Mouse (Mus musculus): ENCODE measurements around the gene Ppp1r2.

The Ppp1r2 gene

DNA sequence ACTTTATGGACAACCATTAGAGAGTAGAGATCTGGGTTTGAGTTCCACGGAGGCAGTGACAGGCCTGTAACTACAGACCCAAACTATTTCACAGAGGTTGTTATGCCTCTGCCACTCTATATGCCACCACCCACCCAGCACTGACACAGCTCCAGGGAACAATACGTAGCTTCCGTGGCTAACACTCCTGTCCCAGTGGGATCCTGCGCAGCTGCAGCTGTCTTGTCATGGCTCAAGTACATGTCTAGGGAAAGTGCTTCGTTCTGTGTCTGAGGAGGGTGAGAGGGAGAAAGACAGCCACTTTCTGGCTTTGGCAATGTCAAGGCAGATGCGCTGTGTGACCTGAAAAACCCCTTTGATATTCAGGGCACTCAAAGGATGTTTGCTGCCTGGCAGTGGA is 61.6 kb downstream of the Ppp1r2 start:
- Histone ChIP-seq H3K27me3 (ENCODE audit: insufficient read depth, low read length) (0 out of 2 replicates have a peak, but pooled peaks cover 6% of the 10 kb centered on the region), H3K36me3 (ENCODE audit: insufficient read depth, low read length) (no peaks in the 10 kb centered on the region), H3K4me1 (replicated peaks; ENCODE audit: low read depth, low read length) (peaks cover 10% of the 10 kb centered on the region; the same call in 1 of the 2 replicates), H3K4me3 (replicated peaks; ENCODE audit: low read length) (no peak overlapping the region), H3K9me3 (ENCODE audit: low read length) (peaks cover 29% of the 10 kb centered on the region)
- TF ChIP-seq NANOG (IDR thresholded peaks at IDR 0.05; ENCODE audit: borderline replicate concordance, low read length) (no peak), CTCF (conservative IDR thresholded peaks at IDR 0.05; ENCODE audit: low read length) (no peak), POU5F1 (IDR thresholded peaks at IDR 0.05; ENCODE audit: borderline replicate concordance, low read length) (no peak)

DNA sequence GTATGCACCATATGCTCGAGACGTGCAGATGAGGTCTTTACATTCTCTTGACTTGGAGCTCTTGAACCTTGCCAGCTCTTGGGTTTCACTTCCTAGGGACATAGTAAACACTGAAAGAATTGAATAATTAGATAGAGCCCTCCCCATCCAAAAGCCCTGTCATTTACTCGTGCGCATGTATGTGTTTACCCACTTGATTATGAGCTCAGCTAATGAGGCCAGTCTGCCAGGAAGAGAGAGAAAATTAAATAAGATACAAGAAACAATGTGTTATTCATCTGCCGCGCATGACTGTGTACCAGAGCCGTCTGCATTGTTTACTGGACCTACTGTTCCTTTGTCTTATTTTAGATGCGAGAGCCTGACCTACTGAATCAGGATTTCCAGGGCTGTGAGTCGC is 63.6 kb downstream of the Ppp1r2 start:
- Histone ChIP-seq H3K9me3 (ENCODE audit: low read length) (peaks cover 12% of the 10 kb centered on the region), H3K36me3 (ENCODE audit: insufficient read depth, low read length) (no peaks in the 10 kb centered on the region), H3K4me1 (replicated peaks; ENCODE audit: low read depth, low read length) (peaks cover 10% of the 10 kb centered on the region; the same call in 1 of the 2 replicates), H3K4me3 (replicated peaks; ENCODE audit: low read length) (no peak overlapping the region), H3K27me3 (ENCODE audit: insufficient read depth, low read length) (0 out of 2 replicates have a peak, but pooled peaks cover 6% of the 10 kb centered on the region)
- no peak for TF ChIP-seq POU5F1 (IDR thresholded peaks at IDR 0.05; ENCODE audit: borderline replicate concordance, low read length)
- no peak for TF ChIP-seq NANOG (IDR thresholded peaks at IDR 0.05; ENCODE audit: borderline replicate concordance, low read length)
- TF ChIP-seq CTCF (conservative IDR thresholded peaks at IDR 0.05; ENCODE audit: low read length): no peak

DNA sequence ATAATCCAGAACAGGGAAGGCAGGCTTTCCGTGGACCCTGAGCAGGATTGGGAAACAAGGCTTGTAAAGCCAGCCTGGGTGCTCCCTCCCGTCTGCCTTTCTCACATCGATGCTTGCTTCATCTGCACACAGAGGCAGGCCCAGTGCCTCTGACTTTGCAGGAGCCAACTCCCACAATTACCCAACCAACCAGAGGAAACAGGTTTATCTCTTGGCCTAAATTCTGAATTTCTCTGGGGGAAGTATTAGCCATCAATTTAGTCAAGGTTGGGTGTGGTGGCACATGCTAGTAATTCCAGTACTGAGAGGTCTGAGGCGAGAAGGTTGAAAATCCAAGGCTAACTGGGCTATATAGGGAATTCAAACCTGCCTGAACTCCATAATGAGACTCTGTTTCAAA is 64.6 kb downstream of the Ppp1r2 start:
- peaks cover 6% of the 10 kb centered on the region for H3K9me3 ChIP-seq (ENCODE audit: low read length)
- H3K4me3 ChIP-seq (replicated peaks; ENCODE audit: low read length): no peak overlapping the region
- TF ChIP-seq CTCF (conservative IDR thresholded peaks at IDR 0.05; ENCODE audit: low read length) (no peak), NANOG (IDR thresholded peaks at IDR 0.05; ENCODE audit: borderline replicate concordance, low read length) (no peak), POU5F1 (IDR thresholded peaks at IDR 0.05; ENCODE audit: borderline replicate concordance, low read length) (no peak)
- 0 out of 2 replicates have a peak, but pooled peaks cover 6% of the 10 kb centered on the region for H3K27me3 ChIP-seq (ENCODE audit: insufficient read depth, low read length)
- H3K4me1 ChIP-seq (replicated peaks; ENCODE audit: low read depth, low read length): peaks cover 10% of the 10 kb centered on the region; the same call in 1 of the 2 replicates
- no peaks in the 10 kb centered on the region for H3K36me3 ChIP-seq (ENCODE audit: insufficient read depth, low read length)

DNA sequence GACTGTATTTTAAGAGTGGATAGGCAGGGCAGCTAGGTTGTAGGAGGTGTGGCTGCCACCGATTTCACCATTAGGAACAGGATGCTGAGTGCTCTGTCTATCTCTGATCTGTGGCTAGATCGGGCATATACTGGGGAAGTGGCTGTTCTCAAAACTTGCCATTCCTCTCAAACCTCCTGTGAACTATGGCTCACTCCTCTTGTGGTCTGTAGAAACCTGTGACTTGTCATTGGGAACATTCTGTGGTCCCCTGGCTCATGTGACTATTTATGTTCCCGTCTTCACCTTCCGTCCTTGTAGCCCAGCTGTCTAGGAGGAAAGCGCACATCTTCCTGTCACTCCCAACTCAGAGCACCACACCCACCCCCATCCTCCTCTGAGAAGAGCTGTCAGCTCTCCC is 65.2 kb downstream of the Ppp1r2 start:
- Histone ChIP-seq H3K36me3 (ENCODE audit: insufficient read depth, low read length) (no peaks in the 10 kb centered on the region), H3K9me3 (ENCODE audit: low read length) (peaks cover under 1% of the 10 kb centered on the region; the same call in 1 of the 2 replicates), H3K4me1 (replicated peaks; ENCODE audit: low read depth, low read length) (peaks cover 10% of the 10 kb centered on the region; the same call in 1 of the 2 replicates), H3K4me3 (replicated peaks; ENCODE audit: low read length) (no peak overlapping the region), H3K27me3 (ENCODE audit: insufficient read depth, low read length) (0 out of 2 replicates have a peak, but pooled peaks cover 6% of the 10 kb centered on the region)
- no peak for TF ChIP-seq POU5F1 (IDR thresholded peaks at IDR 0.05; ENCODE audit: borderline replicate concordance, low read length)
- no peak for TF ChIP-seq NANOG (IDR thresholded peaks at IDR 0.05; ENCODE audit: borderline replicate concordance, low read length)
- TF ChIP-seq CTCF (conservative IDR thresholded peaks at IDR 0.05; ENCODE audit: low read length): no peak

DNA sequence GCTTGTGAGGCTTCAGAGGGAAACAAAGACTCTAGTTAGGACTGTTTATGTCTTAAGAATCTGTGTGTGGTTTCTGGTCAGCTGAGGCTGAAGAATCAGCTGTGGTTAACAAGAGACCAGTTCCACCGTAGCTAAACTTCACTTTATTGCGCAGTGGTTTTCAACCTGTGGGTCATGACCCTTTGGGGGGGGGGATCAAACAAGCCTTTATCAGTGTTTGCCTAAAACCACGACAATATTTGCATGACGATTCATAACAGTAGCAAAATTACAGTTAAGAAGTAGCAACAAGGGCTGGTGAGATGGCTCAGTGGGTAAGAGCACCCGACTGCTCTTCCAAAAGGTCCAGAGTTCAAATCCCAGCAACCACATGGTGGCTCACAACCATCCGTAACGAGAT is 69.4 kb downstream of the Ppp1r2 start:
- Histone ChIP-seq H3K27me3 (ENCODE audit: insufficient read depth, low read length) (0 out of 2 replicates have a peak, but pooled peaks cover 6% of the 10 kb centered on the region), H3K4me3 (replicated peaks; ENCODE audit: low read length) (no peak overlapping the region), H3K36me3 (ENCODE audit: insufficient read depth, low read length) (no peaks in the 10 kb centered on the region), H3K4me1 (replicated peaks; ENCODE audit: low read depth, low read length) (peaks cover 16% of the 10 kb centered on the region), H3K9me3 (ENCODE audit: low read length) (no peaks in the 10 kb centered on the region)
- no peak for TF ChIP-seq POU5F1 (IDR thresholded peaks at IDR 0.05; ENCODE audit: borderline replicate concordance, low read length)
- TF ChIP-seq CTCF (conservative IDR thresholded peaks at IDR 0.05; ENCODE audit: low read length): no peak
- no peak for TF ChIP-seq NANOG (IDR thresholded peaks at IDR 0.05; ENCODE audit: borderline replicate concordance, low read length)

DNA sequence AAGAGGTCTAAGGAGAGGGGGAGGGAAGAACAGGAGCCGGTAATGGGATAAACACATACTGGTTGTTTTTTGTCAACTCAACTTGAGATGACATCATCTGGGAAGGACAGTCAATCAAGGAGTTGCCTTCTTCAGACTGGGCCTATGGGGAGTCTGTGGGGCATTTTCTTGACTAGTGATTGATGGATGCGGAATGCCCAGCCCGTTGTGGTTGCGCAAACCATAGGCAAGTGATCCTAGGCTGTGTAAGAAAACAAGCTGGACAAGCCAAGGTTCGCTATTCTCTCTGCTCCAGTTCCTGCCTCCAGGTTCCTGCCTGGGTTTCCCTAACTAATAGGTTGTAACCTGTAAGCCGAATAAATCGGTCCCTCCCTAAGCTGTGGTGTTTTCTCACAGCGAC is 69.9 kb downstream of the Ppp1r2 start:
- H3K4me1 ChIP-seq (replicated peaks; ENCODE audit: low read depth, low read length): peaks cover 12% of the 10 kb centered on the region
- no peak overlapping the region for H3K4me3 ChIP-seq (replicated peaks; ENCODE audit: low read length)
- 0 out of 2 replicates have a peak, but pooled peaks cover 6% of the 10 kb centered on the region for H3K27me3 ChIP-seq (ENCODE audit: insufficient read depth, low read length)
- no peaks in the 10 kb centered on the region for H3K9me3 ChIP-seq (ENCODE audit: low read length)
- no peaks in the 10 kb centered on the region for H3K36me3 ChIP-seq (ENCODE audit: insufficient read depth, low read length)
- no peak for TF ChIP-seq NANOG (IDR thresholded peaks at IDR 0.05; ENCODE audit: borderline replicate concordance, low read length)
- no peak for TF ChIP-seq CTCF (conservative IDR thresholded peaks at IDR 0.05; ENCODE audit: low read length)
- no peak for TF ChIP-seq POU5F1 (IDR thresholded peaks at IDR 0.05; ENCODE audit: borderline replicate concordance, low read length)

DNA sequence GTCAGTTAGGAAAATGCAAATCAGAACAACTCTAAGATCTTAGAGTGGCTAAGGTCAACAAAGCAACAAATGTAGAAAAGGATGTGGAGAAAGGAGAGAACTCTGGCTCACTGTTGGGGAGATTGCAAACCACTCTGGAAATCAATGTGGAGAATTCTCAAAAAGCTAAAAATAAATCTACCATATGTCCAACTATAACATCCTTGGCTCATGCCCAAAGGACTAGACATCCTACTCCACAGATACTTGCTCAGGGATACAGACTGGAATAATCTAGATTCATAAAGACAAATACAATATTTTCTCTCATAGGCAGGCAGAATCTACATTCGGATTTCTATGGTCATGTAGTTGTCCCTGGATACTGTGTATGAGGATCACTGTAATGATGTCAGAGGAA is 70.9 kb downstream of the Ppp1r2 start:
- Histone ChIP-seq H3K4me1 (replicated peaks; ENCODE audit: low read depth, low read length) (peaks cover 16% of the 10 kb centered on the region), H3K27me3 (ENCODE audit: insufficient read depth, low read length) (peaks cover 6% of the 10 kb centered on the region; the same call in 1 of the 2 replicates), H3K4me3 (replicated peaks; ENCODE audit: low read length) (no peak overlapping the region), H3K9me3 (ENCODE audit: low read length) (no peaks in the 10 kb centered on the region), H3K36me3 (ENCODE audit: insufficient read depth, low read length) (no peaks in the 10 kb centered on the region)
- TF ChIP-seq NANOG (IDR thresholded peaks at IDR 0.05; ENCODE audit: borderline replicate concordance, low read length) (no peak), CTCF (conservative IDR thresholded peaks at IDR 0.05; ENCODE audit: low read length) (no peak), POU5F1 (IDR thresholded peaks at IDR 0.05; ENCODE audit: borderline replicate concordance, low read length) (no peak)

DNA sequence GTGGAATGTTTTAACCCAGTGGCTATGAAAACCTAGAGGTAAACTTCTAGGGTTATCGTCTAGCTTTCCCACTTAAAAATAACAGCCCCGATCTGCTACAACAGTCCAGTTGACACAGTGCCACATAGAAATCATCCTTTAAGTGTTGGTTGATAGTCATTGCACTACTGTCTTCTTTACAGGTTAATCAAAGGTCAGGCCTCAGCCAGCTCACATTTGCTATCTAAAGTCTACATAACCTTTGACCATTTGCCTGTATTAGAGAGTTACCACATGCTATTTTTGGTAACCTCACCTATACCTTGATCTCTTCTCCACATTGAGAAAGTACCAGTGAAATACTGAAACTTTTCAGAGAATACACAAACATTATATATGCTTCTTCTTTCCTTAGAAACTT is 73.4 kb downstream of the Ppp1r2 start:
- Histone ChIP-seq H3K4me3 (replicated peaks; ENCODE audit: low read length) (no peak overlapping the region), H3K4me1 (replicated peaks; ENCODE audit: low read depth, low read length) (peaks cover 26% of the 10 kb centered on the region), H3K27me3 (ENCODE audit: insufficient read depth, low read length) (no peaks in the 10 kb centered on the region; the same call in 1 of the 2 replicates), H3K36me3 (ENCODE audit: insufficient read depth, low read length) (no peaks in the 10 kb centered on the region), H3K9me3 (ENCODE audit: low read length) (no peaks in the 10 kb centered on the region)
- TF ChIP-seq POU5F1 (IDR thresholded peaks at IDR 0.05; ENCODE audit: borderline replicate concordance, low read length) (no peak), NANOG (IDR thresholded peaks at IDR 0.05; ENCODE audit: borderline replicate concordance, low read length) (no peak), CTCF (conservative IDR thresholded peaks at IDR 0.05; ENCODE audit: low read length) (no peak)

Measured in E14TG2a.4 (cell line).